Mouse (Mus musculus): ENCODE results near the gene Inhba. TPM values are rescaled to one million over a fixed set of nuclear protein-coding genes. Genes with fewer than 3 reads are reported as not detected.

The Inhba gene
- total RNA-seq, 1 experiment from 2014 or later = 1.3 TPM

GRCm38 (mm10) chr13:16021849-16022248 lies 10.2 kb downstream of the Inhba start:
- no peak for ATAC-seq (replicated peaks; ENCODE audit: low read depth, poor library complexity, severe bottlenecking)

GRCm38 (mm10) chr13:16022536-16022935 lies 10.9 kb downstream of the Inhba start:
- ATAC-seq (replicated peaks; ENCODE audit: low read depth, poor library complexity, severe bottlenecking) = no peak

- ATAC-seq (replicated peaks; ENCODE audit: low read depth, poor library complexity, severe bottlenecking) = no peak
These were observed 11.7 kb downstream of the Inhba start for GRCm38 (mm10) chr13:16023070-16024039.

GRCm38 (mm10) chr13:16030557-16031057 lies 19.0 kb downstream of the Inhba start:
- peak; percentile 65 for ATAC-seq (replicated peaks; ENCODE audit: low read depth, poor library complexity, severe bottlenecking)

- ATAC-seq (replicated peaks; ENCODE audit: low read depth, poor library complexity, severe bottlenecking) = no peak
These were observed 20.8 kb downstream of the Inhba start for GRCm38 (mm10) chr13:16032425-16032824.

- ATAC-seq (replicated peaks; ENCODE audit: low read depth, poor library complexity, severe bottlenecking) = no peak
These were observed 21.4 kb downstream of the Inhba start for GRCm38 (mm10) chr13:16032935-16033592.

- ATAC-seq (replicated peaks; ENCODE audit: low read depth, poor library complexity, severe bottlenecking) = no peak
These were observed 57.4 kb downstream of the Inhba start for GRCm38 (mm10) chr13:16069079-16069478.

GRCm38 (mm10) chr13:16077276-16077675 lies 65.6 kb downstream of the Inhba start:
- no peak for ATAC-seq (replicated peaks; ENCODE audit: low read depth, poor library complexity, severe bottlenecking)

- ATAC-seq (replicated peaks; ENCODE audit: low read depth, poor library complexity, severe bottlenecking) = no peak
These were observed 66.6 kb downstream of the Inhba start for GRCm38 (mm10) chr13:16078216-16078731.

- no peak for ATAC-seq (replicated peaks; ENCODE audit: low read depth, poor library complexity, severe bottlenecking)
These were observed 68.6 kb downstream of the Inhba start for GRCm38 (mm10) chr13:16080205-16080604.

Measured in common myeloid progenitor, adult 5-6 weeks (primary cell).